Mouse (Mus musculus) MEL (cell line): ENCODE results near the gene Wdr93. TPM values are rescaled to one million over a fixed set of nuclear protein-coding genes. Genes with fewer than 3 reads are reported as not detected.

Source experiments
- DNase-seq: peaks from one replicate; pipeline ENCODE4 v3.0.0; 2011; ENCODE audit warnings: low read depth, low spot score
- H3K27ac ChIP-seq: 2 replicates; pipeline ENCODE4 v1.5.1; 2012; ENCODE audit warnings: low read depth, mild to moderate bottlenecking, control low read depth, low read length, moderate library complexity; ENCODE audit not compliant: control insufficient read depth
- H3K27me3 ChIP-seq, 2 experiments: fragments of 150-350 bp in 1 of 2; sonication (generic) in 1 of 2; 2 replicates each; pipeline ENCODE4 v1.6.1; 2012; ENCODE audit warnings: low read length in 2 of 2, mild to moderate bottlenecking in 2 of 2, improper control_type of control experiment in 1 of 2, moderate library complexity in 1 of 2; ENCODE audit not compliant: insufficient read depth in 2 of 2, control insufficient read depth in 1 of 2
- H3K36me3 ChIP-seq, 2 experiments: 2 replicates each; pipeline ENCODE4 v1.6.1; 2012 to 2014; ENCODE audit warnings: low read length in 2 of 2, improper control_type of control experiment in 1 of 2, inconsistent platforms in 1 of 2, mild to moderate bottlenecking in 1 of 2; ENCODE audit not compliant: insufficient read depth in 2 of 2, control insufficient read depth in 1 of 2
- H3K4me1 ChIP-seq, 2 experiments: fragments of 150-350 bp in 1 of 2; sonication (generic) in 1 of 2; 2 replicates each; pipeline ENCODE4 v1.6.1; 2012; ENCODE audit warnings: low read length in 2 of 2, improper control_type of control experiment in 1 of 2, mild to moderate bottlenecking in 1 of 2; ENCODE audit not compliant: insufficient read depth in 2 of 2, control insufficient read depth in 1 of 2
- H3K4me3 ChIP-seq, 2 experiments: fragments of 150-350 bp in 1 of 2; sonication (generic) in 1 of 2; 2 replicates each; pipeline ENCODE4 v1.5.1; 2012; ENCODE audit warnings: low read depth in 2 of 2, low read length in 2 of 2, mild to moderate bottlenecking in 2 of 2, moderate library complexity in 2 of 2, control low read depth in 1 of 2, improper control_type of control experiment in 1 of 2; ENCODE audit not compliant: control insufficient read depth in 1 of 2, insufficient read depth in 1 of 2
- H3K79me2 ChIP-seq: 2 replicates; pipeline ENCODE4 v1.6.1; 2012; ENCODE audit warnings: mild to moderate bottlenecking, low read length, moderate library complexity; ENCODE audit not compliant: control insufficient read depth, poor library complexity, insufficient read depth
- H3K9ac ChIP-seq: 2 replicates; pipeline ENCODE4 v1.6.1; 2012; ENCODE audit warnings: low read depth, mild to moderate bottlenecking, control low read depth, low read length, moderate library complexity; ENCODE audit not compliant: control insufficient read depth, poor library complexity, severe bottlenecking
- H3K9me3 ChIP-seq: fragments of 150-350 bp; sonication (generic); replicated peaks from 2 replicates; pipeline ENCODE4 v1.6.1; 2012; ENCODE audit warnings: mild to moderate bottlenecking, low read length, improper control_type of control experiment, moderate library complexity; ENCODE audit not compliant: insufficient read depth
- BHLHE40 ChIP-seq: IDR thresholded peaks from 2 replicates; pipeline ENCODE4 v1.6.1; 2012; ENCODE audit warnings: low read depth, mild to moderate bottlenecking, inconsistent platforms, low read length, improper control_type of control experiment, borderline replicate concordance
- E2F4 ChIP-seq: IDR thresholded peaks from 2 replicates; pipeline ENCODE4 v1.6.1; 2011; ENCODE audit warnings: low read depth, low read length, improper control_type of control experiment, borderline replicate concordance
- EP300 ChIP-seq, 2 experiments: IDR thresholded peaks; 2 replicates each; pipeline ENCODE4 v1.6.1; 2011; ENCODE audit warnings: improper control_type of control experiment in 2 of 2, low read length in 2 of 2, low read depth in 1 of 2, mild to moderate bottlenecking in 1 of 2
- GABPA ChIP-seq: IDR thresholded peaks from 2 replicates; pipeline ENCODE4 v1.6.1; 2012; ENCODE audit warnings: low read depth, mild to moderate bottlenecking, inconsistent platforms, low read length, improper control_type of control experiment, moderate library complexity
- GATA1 ChIP-seq: IDR thresholded peaks from 2 replicates; pipeline ENCODE4 v1.6.1; 2011; ENCODE audit warnings: low read depth, low read length, improper control_type of control experiment
- HCFC1 ChIP-seq: IDR thresholded peaks from 2 replicates; pipeline ENCODE4 v1.6.1; 2012; ENCODE audit warnings: low read depth, mild to moderate bottlenecking, inconsistent platforms, low read length, improper control_type of control experiment, moderate library complexity
- MAFK ChIP-seq: IDR thresholded peaks from 2 replicates; pipeline ENCODE4 v1.6.1; 2011; ENCODE audit warnings: low read depth, mild to moderate bottlenecking, low read length, improper control_type of control experiment, borderline replicate concordance
- MAZ ChIP-seq: IDR thresholded peaks from 2 replicates; pipeline ENCODE4 v1.6.1; 2012; ENCODE audit warnings: low read depth, mild to moderate bottlenecking, inconsistent platforms, low read length, improper control_type of control experiment
- MXI1 ChIP-seq: IDR thresholded peaks from 2 replicates; pipeline ENCODE4 v1.6.1; 2011; ENCODE audit warnings: mild to moderate bottlenecking, low read depth, low read length, improper control_type of control experiment
- NELFE ChIP-seq: IDR thresholded peaks from 2 replicates; pipeline ENCODE4 v1.6.1; 2011; ENCODE audit warnings: low read depth, low read length, improper control_type of control experiment
- NRF1 ChIP-seq: IDR thresholded peaks from 2 replicates; pipeline ENCODE4 v1.6.1; 2014; ENCODE audit warnings: low read depth, mild to moderate bottlenecking, inconsistent platforms, low read length, improper control_type of control experiment, moderate library complexity; ENCODE audit not compliant: poor library complexity, insufficient read depth, severe bottlenecking
- POLR2A ChIP-seq, 2 experiments: IDR thresholded peaks; 2 replicates each; pipeline ENCODE4 v1.6.1; 2011 to 2012; ENCODE audit warnings: low read length in 2 of 2, mild to moderate bottlenecking in 2 of 2, control low read depth in 1 of 2, improper control_type of control experiment in 1 of 2, low read depth in 1 of 2, moderate library complexity in 1 of 2; ENCODE audit not compliant: control insufficient read depth in 1 of 2, insufficient read depth in 1 of 2, poor library complexity in 1 of 2
- RCOR1 ChIP-seq: IDR thresholded peaks from 2 replicates; pipeline ENCODE4 v1.6.1; 2012; ENCODE audit warnings: low read depth, mild to moderate bottlenecking, inconsistent platforms, low read length, improper control_type of control experiment
- SIN3A ChIP-seq: IDR thresholded peaks from 2 replicates; pipeline ENCODE4 v1.6.1; 2012; ENCODE audit warnings: low read length, improper control_type of control experiment, inconsistent platforms
- SMC3 ChIP-seq: IDR thresholded peaks from 2 replicates; pipeline ENCODE4 v1.6.1; 2011; ENCODE audit warnings: low read depth, low read length, improper control_type of control experiment
- TBP ChIP-seq: IDR thresholded peaks from 2 replicates; pipeline ENCODE4 v1.8.0; 2011; ENCODE audit warnings: low read depth, low read length, improper control_type of control experiment
- TCF12 ChIP-seq: IDR thresholded peaks from 2 replicates; pipeline ENCODE4 v1.6.1; 2014; ENCODE audit warnings: low read depth, mild to moderate bottlenecking, inconsistent platforms, low read length, improper control_type of control experiment, moderate library complexity
- UBTF ChIP-seq: IDR thresholded peaks from 2 replicates; pipeline ENCODE4 v1.6.1; 2012; ENCODE audit warnings: low read depth, mild to moderate bottlenecking, inconsistent platforms, low read length, improper control_type of control experiment, moderate library complexity, borderline replicate concordance; ENCODE audit not compliant: insufficient read depth
- USF1 ChIP-seq: IDR thresholded peaks from 2 replicates; pipeline ENCODE4 v1.6.1; 2014; ENCODE audit warnings: low read depth, mild to moderate bottlenecking, inconsistent platforms, low read length, improper control_type of control experiment, moderate library complexity
- ZC3H11A ChIP-seq: IDR thresholded peaks from 2 replicates; pipeline ENCODE4 v1.6.1; 2012; ENCODE audit warnings: low read depth, mild to moderate bottlenecking, inconsistent platforms, low read length, improper control_type of control experiment
- ZKSCAN1 ChIP-seq: IDR thresholded peaks from 2 replicates; pipeline ENCODE4 v1.6.1; 2012; ENCODE audit warnings: low read depth, mild to moderate bottlenecking, inconsistent platforms, low read length, improper control_type of control experiment, moderate library complexity
- ZMIZ1 ChIP-seq: IDR thresholded peaks from 2 replicates; pipeline ENCODE4 v1.6.1; 2012; ENCODE audit warnings: low read depth, mild to moderate bottlenecking, inconsistent platforms, low read length, improper control_type of control experiment, moderate library complexity
- polyA plus RNA-seq, 2 experiments: library from polyadenylated mRNA; stranded (reverse) in 1 of 2; unstranded in 1 of 2; fragments of >175 nt in 1 of 2; fragments of >200 nt in 1 of 2; gene quantifications; 2 replicates each; pipeline versions ENCODE4 v1.2.1 to v1.2.4; 2012; ENCODE audit warnings: low replicate concordance in 2 of 2, low read depth in 1 of 2; ENCODE audit not compliant: insufficient read length in 2 of 2, insufficient read depth in 1 of 2, missing spikeins in 1 of 2
- total RNA-seq: library from RNA; depleted of rRNA; stranded (reverse); fragments of 300-350 nt; gene quantifications from 2 replicates; pipeline ENCODE4 v1.2.3, GENCODE M21; 2012

The Wdr93 gene
- total and polyA plus RNA-seq, 3 experiments: 0.23 to 0.40 TPM; not detected in 1

DNA sequence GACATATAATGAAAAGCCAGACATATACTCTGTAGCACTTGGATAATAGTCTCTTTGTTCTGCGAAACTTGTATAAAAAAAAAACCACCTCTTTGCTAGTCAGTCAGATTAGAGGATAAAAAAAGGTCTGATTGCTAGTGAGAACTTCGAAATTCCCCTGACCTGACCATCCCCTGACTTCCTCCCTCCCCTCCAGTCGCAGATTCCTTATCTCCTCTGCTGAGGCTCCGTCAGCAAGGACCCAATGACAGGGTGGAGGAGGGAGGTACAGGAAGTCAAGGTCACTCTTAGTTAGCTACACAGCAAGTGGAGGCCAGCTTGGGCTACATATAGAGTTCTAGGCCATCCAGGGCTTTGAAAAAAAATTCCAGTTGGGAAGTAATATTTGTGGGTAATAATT, 76.6 kb downstream of the Wdr93 start (continued):
- TF ChIP-seq ZKSCAN1 (no peak), MXI1 (no peak), EP300 (IDR thresholded peaks at IDR 0.05; ENCODE audit: low read depth in 1 of 2, low read length in 2 of 2) (peak; percentile 25 to 59; a peak in 3 of 4 replicates), GATA1 (peak; percentile 85), NRF1 (no peak), BHLHE40 (no peak)
- TF ChIP-seq, all 39 proteins: peak for 8

GRCm38 (mm10) chr7:79819996-79820395, 77.0 kb downstream of the Wdr93 start:
- TF ChIP-seq TCF12: no peak
- no peak for TF ChIP-seq ZC3H11A
- no peak for TF ChIP-seq ZMIZ1
- TF ChIP-seq, all 39 proteins: peak for 0
- H3K4me3 ChIP-seq: no peak overlapping the region
- no peaks in the 10 kb centered on the region for H3K79me2 ChIP-seq

GRCm38 (mm10) chr7:79822092-79822695, 79.2 kb downstream of the Wdr93 start:
- Histone ChIP-seq H3K9me3 (no peaks in the 10 kb centered on the region), H3K4me1 (peaks cover 8 to 15% of the 10 kb centered on the region in 2 experiments), H3K4me3 (no peak overlapping the region), H3K9ac (no peak overlapping the region), H3K27me3 (no peaks in the 10 kb centered on the region), H3K27ac (no peak overlapping the region)
- TF ChIP-seq GABPA (no peak), MAFK (no peak), RCOR1 (no peak), POLR2A (IDR thresholded peaks at IDR 0.05; ENCODE audit: control insufficient read depth in 1 of 2, insufficient read depth in 1 of 2, low read depth in 1 of 2, low read length in 2 of 2, poor library complexity in 1 of 2) (no peak), MAZ (no peak), ZC3H11A (no peak), E2F4 (no peak), SMC3 (no peak), SIN3A (no peak), NRF1 (no peak), USF1 (no peak), HCFC1 (no peak), TBP (no peak), UBTF (no peak), BHLHE40 (no peak), NELFE (no peak)
- TF ChIP-seq, all 39 proteins: peak for 0
- H3K36me3 ChIP-seq: peaks cover 0 to 11% of the 10 kb centered on the region in 2 experiments; a peak in 2 of 4 replicates
- H3K79me2 ChIP-seq: no peaks in the 10 kb centered on the region
- no peak for DNase-seq

More at GRCm38 (mm10) chr7:79819996-79820395, 77.0 kb downstream of the Wdr93 start:
- peaks cover 0 to 11% of the 10 kb centered on the region in 2 experiments; a peak in 2 of 4 replicates for H3K36me3 ChIP-seq
- H3K4me1 ChIP-seq: peaks cover 8 to 15% of the 10 kb centered on the region in 2 experiments
- peak overlapping the region; percentile 36; the same call in 1 of the 2 replicates for H3K27ac ChIP-seq
- H3K9me3 ChIP-seq: no peaks in the 10 kb centered on the region
- peak overlapping the region; percentile 17; the same call in 1 of the 2 replicates for H3K9ac ChIP-seq
- H3K27me3 ChIP-seq: no peaks in the 10 kb centered on the region
- DNase-seq: no peak
